Mouse (Mus musculus) neural tube, embryonic 10.5 days (tissue): ENCODE measurements around the gene Gm42791.
A peak's percentile ranks its signal among the peaks of the same experiment; 100 is the strongest.

Source experiments
- DNase-seq: peaks from one replicate; pipeline ENCODE4 v3.0.0-alpha.2; 2017; ENCODE audit warnings: low spot score; ENCODE audit errors: extremely low spot score

Gm42791 gene

DNA sequence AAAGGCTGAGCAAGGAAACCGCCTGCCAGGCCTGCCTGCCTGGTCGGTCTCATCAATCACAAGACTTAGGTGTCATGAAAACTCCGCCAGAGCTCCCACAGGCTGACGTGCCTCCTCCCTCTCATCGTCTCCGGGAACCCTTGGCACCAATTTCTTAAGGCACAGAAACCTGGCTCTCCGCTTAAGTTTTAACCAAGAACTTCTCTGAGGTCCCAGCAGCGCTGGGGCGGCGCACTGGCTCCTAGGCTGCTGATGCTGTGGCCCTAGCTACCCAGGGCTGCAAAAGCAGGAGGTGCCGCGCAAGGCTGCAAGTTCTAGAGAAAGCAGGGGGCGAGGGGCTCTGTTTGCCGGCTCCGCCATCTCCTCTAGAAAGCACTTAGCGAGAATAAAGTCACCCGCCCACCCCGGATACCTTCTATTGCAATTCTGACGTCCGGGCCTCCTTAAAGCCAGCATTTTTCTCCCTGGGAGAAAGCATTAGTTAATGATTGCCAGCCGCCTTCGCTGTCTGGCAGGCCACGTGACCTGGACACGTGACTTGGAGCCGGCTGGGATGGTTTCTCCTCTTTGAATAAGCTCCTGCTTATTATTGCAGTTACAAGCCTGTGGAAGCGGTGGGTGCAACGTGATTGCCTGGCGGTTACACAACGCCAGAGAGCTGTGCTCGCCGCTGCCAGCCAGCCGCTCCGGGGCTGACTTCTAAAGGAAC, at the start of gene Gm42791:
TSS of gene Gm42791 (minus strand) at position 442 of the 709 bp plus-strand sequence.
- DNase-seq, result peak; percentile 90

DNA sequence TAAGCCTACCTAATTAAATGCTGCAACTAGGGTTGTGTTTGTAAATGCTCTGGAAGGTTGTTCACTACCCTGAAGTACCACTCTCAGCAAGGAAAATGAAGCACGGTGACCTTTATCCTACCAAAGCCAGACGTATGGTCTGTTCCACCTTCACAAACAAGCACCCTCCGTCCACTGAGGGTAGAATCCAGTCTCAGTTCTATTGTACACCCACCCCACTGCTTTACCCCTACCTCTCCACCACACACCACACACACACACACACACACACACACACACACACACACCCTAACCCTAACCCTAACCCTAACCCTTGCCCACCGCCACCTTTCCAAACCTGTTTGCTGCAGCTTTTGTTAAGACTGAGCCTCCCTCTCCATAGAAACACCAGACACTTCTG, 49.1 kb upstream of the Gm42791 start:
- no peak for DNase-seq

DNA sequence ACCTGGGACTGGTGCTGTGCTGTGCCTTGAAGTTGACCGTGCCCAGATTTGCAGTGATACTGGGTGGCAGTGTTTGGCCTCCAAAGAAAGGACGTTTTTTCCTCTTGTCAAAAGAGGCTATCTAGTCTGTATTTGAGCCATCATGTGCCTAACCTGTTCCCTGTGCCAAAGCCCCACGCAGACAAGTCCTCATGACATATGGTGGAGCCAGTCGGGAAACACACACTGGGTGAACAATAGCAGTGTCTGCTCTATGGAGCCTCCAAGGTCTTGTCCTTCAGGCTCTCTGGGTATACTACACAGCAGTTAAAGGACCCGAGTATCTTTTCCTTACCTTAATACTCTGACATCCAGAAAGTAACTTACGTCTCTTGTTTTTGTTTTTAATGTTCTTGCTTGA, 48.3 kb upstream of the Gm42791 start:
- DNase-seq, result no peak

DNA sequence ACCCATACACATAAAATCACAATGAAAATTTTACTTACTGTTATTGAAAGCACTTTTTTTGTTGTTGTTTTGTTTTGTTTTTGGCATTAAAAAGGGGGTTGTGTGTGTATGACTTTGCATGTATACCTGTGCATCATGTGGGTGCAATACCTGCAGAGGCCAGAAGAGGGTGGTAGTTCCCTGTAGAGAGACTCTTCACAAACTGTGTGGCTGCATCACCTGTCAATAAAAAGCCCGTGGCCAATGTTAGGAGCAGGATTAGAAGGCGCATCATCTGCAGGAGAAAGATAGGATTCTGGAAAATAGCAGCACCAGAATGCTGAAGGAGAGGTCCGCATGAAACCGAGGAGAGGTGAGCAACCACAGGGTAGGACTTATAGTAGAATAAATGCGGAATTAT, 44.9 kb upstream of the Gm42791 start:
- no peak for DNase-seq

DNA sequence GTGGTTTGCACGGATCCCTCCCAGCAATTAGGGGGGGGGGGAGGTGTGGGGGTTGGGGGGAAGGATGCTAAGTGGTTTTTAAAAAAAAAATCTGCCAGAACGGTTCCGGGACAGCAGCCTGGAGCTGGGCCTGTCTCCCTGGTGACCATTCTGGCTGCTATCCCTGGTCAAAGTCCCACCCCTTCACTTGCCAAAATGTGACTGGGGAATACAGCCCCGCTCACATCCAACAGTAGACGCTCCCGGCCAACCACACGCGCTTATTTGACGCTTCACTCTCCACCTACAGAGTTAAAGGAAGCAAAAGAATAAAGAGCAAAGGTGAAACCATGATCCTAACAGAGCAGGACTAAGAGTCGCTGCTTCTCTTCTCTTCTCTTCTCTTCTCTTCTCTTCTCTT, 42.8 kb upstream of the Gm42791 start:
- DNase-seq, result no peak

DNA sequence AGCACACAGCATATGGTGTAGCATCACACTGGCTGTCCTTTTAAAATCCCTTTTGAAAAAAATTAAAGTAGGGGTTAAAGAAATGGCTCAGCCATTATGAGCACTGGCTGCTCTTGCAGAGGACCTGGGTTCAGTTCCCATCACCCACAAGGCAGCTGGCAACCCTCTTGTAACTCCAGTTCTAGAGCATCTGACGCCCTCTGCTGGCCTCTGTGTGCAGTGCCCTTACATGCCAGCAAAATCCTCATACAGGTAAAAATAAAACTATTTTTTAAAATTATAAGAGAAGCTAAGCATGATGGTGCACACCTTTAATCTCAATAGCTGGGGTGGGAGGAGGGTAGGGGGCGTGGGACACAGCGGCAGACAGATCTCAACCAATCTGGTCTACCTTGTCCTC, 42.0 kb upstream of the Gm42791 start:
- no peak for DNase-seq

DNA sequence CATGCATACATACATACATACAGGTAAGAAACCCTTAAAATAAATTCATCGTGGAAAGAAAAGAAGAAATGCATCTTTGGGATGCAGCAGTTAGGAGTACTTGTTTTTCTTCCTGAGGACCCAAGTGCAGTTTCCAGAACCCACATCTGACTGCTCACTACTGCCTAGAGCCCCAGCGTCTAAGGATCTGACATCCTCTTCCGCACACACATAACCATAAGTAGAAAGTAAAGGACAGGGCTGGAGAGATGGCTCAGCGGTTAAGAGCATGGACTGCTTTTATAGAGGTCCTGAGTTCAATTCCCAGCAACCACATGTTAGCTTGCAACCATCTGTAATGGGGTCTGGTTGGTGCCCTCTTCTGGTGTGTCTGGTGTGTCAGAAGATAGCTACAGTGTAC, 37.5 kb upstream of the Gm42791 start:
- no peak for DNase-seq

DNA sequence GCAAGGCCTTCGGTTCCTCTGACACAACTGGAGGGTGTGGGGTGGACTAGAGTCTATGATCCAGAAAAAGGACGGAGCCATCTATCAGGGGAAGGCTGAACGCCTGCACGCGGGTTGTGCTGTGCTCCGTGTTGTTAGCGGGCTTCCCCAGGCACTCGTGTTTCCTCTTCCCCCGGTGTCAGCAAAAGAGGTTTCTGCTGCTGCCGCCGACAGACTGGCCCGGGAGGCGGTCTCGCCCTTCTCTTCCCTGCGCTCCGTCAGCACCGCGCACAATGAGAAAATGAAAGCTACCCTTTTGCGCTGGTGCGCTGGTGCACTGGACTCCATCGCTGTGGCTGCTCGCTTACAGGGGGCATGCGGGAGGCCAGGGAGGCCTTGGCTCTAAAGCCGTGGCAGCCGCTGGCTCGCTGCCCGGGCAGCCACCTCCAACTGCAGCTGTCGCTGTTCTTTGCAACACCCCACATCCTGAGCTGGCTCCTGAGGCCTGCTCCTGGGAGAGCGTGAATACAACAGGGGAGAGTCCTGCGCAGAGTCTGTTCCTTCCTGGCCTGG, 36.3 kb upstream of the Gm42791 start:
- peak; percentile 66 for DNase-seq

DNA sequence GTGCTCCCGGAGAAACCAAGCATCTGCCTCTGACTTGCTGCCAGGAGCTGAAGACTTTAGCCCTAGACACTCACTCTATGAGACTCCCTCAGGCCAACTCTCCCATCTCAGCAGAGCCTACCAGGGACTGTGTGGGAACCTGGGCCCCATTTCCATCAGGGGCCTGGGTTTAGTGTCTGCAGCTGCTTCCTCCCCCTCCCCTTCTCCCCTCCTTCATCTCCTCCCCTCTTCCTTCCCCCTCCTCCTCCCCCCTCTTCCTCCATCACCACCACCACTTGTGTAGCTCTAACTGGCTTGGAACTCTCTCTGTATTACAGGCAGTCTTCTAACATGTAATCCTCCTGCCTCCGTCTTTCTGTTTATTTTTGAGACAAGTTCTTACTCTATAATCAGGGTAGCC, 35.2 kb upstream of the Gm42791 start:
- DNase-seq, result no peak

DNA sequence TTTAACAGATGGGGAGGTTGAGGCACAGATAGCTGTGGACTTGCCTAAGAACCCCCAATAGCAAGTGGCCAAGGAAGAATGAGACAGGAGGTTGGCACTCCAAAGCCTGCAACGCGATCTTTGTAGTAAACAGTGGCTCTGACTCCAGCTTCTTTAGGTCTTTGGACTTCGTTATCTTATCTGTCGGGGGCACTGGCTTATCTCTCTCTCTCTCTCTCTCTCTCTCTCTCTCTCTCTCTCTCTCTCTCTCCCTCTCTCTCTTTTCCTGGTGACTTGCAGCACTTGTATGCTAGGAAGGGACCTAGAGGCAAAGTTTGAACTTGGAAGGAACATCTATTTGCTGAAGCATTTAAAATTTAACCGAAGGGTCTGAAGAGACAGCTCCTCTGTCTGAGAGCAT, 33.4 kb upstream of the Gm42791 start:
- no peak for DNase-seq

DNA sequence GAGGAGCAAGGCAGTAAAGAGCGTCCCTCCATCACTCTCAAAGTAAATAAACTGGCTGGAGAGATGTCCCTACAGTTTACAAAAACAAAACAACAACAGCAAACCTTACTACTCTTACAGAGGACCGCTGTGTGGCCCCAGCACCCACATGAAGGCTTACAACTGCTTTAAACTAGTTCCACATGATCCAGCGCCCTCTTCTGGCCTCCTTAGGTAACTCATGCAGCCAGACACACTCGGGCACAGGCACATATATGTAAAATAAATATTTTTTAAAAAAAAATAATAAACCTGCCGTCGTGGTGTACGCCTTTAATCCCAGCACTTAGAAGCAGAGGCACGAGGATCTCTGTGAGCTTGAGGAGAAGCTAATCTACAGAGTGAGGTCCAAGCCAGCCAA, 32.4 kb upstream of the Gm42791 start:
- no peak for DNase-seq

DNA sequence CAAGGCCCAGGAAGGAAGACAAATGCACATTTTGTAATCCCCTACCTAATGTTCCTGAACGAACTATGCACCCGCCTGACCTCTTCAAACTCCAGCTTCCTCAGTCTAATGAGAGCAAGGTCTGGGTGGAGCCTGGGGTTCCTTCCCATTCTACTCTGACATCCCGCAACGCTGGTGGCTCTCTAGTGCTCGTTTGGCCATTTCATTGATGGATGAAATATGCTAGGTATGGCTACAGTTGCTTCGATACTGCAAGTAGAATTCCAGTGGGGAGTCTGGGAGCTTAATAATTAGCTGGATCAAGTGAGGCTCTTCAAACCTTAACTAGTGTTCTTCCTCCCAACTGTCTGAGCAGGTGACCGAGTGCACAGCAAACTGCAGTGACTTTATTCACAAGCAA, 26.2 kb upstream of the Gm42791 start:
- no peak for DNase-seq

DNA sequence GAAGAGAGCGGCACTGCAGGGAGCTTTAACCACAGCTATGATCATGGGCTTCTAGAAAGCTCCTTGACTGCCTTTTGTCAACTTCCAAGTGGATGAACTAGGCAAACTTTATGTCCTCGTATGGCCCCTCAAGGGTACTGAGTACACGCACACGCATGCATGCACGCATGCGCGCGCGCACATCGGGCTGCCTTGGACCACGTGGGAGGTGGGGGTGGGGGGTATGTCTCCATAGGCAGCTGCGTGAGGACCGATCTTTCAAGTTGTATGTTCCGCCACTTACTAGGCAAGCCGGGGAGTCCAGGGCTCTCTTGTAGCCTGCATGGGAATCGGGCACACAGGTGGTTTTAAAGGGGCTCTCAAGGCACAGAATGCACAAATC, 25.7 kb upstream of the Gm42791 start:
- DNase-seq, result no peak

DNA sequence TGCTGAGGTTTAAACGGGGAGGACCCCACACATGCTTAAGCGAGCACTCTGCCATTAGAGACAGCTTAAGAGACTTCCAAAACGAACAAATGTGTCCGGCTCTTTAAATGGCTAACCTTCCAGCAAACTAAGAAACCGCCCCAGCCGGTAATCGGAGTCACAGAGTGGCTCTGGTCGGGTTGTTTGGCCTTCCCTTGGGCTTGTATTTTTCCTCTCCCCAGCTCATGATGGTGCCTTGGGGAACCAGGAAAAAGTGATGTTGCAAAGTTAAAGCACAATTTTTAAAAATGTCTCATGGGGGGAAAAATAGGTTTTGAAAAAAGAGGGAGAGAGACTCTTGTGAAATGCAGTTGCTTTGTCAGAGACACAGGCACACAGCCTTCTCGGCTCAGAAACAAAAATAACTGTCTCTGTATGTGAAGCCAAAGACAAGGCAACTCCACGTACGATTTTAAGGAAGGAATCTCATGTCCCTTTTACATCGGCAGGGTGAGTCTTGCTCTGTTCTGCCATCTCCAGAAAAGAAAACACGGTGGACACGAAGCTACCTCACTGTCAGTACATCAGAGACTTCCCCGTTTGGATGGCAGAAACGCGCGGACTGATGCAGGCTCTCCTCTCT, 25.2 kb upstream of the Gm42791 start:
- DNase-seq, result no peak

DNA sequence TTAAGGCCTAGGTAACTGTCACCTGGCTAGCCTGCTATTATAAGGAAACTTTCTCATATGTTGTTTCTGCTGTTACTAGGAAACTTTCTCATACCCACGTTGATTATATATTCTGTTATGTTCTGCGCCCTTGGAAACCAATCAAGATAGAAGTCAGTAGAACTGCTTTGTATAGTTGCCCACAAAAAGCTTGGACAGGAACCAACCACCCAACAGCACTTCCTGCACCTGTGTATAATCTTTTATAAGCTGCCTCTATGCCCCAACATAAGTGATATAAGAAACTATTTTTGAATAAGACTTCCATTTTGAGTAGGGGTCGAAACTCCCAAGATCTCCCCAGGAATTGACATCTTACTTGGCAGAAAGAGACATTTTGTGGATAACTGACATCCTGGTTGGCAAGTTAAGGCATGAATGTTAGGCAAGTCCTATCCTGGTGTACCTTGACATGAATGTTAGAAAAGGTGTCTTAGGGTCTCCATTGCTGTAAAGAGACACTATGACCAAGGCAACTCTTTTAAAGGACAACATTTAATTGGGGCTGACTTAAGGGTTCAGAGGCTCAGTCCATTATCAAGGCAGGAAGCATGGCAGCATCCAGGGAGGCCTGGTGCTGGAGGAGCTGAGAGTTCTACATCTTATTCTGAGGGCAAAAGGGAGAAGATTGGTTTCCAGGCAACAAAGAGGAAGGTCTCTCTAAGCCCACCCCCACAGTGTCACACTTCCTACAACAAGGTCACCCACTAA, 22.9 kb upstream of the Gm42791 start:
- no peak for DNase-seq

DNA sequence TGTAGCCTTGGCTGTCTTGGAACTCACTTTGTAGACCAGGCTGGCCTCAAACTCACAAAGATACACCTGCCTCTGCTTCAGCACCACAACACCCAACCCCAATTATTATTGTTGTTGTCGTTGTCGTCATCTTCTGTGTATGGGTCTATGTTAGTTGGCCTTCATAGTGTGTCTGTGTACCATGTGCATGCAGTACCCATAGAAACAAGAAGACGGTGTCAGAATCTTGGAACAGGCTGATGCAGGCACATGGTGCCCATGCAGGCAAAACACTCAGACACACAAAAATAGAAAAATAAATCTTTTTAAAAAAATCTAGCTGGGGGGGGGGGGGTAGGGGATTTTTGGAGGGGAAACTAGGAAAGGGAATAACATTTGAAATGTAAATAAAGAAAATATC, 22.2 kb upstream of the Gm42791 start:
- DNase-seq, result no peak

DNA sequence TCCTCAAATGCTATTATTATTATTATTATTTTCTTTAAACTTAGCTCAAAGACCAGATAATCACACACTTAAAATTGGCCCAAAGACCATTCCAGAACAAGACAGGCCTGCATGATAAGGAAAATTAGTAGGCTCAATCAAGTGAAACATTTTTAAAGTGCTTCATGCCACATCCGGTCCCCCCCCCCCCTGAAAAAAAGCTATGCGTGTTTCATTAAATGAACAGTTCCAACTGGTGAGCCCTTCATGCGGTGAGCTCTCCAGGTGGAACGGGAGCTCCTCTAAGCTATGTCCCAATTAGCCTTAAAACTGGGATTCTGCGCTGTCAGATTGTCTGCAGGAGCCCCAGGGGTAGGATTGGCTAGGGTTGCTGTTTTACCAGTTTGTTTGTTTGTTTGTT, 21.3 kb upstream of the Gm42791 start:
- DNase-seq, result no peak

DNA sequence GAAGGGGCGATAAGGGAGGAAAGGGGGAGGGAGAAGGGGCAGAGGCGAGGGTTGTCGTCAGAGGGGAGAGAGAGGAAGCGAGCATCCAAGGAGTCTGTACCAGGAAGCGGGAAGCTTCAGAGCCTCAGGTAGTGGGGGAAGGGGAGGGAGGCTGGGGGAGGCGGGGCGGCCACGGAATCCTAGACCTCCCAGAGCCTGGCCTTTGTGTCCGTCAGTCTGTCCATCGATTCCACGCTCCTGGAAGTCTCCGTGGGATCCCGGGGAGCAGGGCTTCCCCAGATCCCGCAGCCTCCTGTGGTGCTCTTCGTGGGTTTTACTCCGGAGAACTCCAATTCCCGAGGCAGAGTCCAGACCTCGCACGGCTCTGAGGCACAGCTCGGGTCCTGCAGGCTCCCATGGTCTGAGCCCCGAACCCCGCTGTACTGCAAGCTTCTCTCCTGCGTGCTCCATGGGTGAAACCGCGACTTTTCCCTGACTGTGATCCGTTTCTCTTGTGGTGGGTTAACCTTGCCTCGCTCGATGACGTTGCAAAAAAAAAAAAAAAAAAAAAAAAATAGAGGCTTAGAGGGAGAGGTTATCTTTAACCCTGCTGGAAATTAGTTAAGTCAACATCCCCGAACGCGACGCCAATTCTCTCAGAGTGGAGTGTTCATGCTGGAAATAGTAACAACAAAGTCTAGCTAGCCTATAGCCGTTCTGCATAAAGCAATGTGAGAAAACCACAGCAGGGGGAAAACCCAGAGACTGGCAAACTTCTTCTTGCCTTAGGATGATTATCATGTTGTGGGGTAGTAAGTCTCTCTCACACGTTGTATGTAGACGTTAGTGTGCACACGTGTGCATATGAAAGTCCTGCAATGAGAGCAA, 20.6 kb upstream of the Gm42791 start:
- peak; percentile 64 for DNase-seq

DNA sequence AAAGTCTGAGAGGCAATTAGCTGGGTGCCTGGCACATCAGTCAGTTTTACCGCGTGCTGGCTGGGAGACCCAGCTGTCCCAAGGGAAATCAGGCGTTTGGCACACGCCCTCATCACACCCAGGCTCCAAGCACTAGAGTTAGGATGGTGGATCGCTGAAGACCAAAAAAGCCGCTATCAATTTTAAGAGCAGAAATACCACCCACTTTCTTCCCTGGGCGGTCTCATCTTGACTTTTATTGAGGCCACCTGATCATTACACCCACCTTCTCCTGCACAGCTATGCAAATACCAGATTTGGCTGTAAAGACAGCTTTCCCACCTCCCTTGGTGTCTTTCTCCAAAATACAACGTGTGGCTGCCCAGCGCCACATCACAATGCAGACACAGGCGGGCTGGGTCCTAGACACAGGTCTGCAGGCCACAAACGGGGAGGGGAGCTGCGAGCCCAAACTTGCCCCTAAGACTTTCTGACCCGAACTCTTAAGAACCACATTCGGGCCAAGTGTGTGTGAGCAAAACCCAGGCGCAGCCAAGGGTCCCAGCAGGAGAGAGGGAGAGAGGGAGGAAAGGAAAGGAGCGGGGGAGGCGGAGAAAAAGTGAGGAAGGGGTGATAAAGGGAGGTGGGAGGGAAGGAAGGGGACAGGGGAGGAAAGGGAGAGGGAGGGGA, 19.8 kb upstream of the Gm42791 start:
- DNase-seq, result peak; percentile 44

DNA sequence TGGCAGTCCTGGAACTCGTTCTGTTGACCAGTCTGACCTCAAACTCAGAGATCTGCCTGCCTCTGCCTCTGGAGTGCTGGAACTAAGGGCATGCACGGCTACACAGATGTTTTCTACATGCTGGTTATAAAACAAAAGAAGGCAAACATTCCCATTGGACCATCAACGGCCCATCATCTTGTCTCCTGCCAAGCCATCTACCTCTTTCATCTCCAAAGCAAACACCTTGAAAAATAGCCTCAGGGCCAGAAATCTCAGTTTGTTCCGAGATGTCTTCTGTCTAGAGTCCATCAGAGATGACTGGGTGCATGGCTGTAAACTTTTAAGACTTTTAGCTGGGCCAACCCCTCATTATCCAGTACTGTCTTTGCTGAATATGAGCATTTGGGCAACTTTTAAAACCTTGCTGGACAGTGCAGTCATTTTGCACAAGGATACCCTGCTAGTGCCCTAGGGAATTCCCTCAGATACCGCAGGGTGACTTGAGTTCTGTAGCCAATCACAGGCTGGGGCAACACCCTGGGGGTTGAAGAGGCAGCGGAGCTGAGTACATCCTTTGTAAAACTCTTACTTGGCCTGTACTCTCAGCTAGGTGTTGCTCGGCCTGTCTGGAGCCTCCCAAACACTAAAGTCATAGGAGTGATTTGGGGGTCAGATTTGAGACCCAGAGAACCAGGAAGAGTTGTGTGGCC, 19.0 kb upstream of the Gm42791 start:
- no peak for DNase-seq
